Mouse (Mus musculus) CH12.LX (cell line): ENCODE results near the gene Ccdc78. TPM values are rescaled to one million over a fixed set of nuclear protein-coding genes. Genes with fewer than 3 reads are reported as not detected.

Source experiments
- DNase-seq: peaks from one replicate; pipeline ENCODE4 v3.0.0-alpha.2; 2013; ENCODE audit errors: extremely low read depth
- H3K27ac ChIP-seq: 2 replicates; pipeline ENCODE4 v1.5.1; 2012; ENCODE audit warnings: low read depth, mild to moderate bottlenecking, control low read depth, moderate library complexity; ENCODE audit not compliant: insufficient read depth
- H3K27me3 ChIP-seq: replicated peaks from 2 replicates; pipeline ENCODE3; 2012; ENCODE audit warnings: inconsistent platforms
- H3K36me3 ChIP-seq, 2 experiments: replicated peaks in 1 of 2; 2 replicates each; pipeline versions ENCODE3 to v1.6.1; 2012; ENCODE audit warnings: inconsistent platforms in 1 of 2, low read length in 1 of 2, mild to moderate bottlenecking in 1 of 2, mixed read lengths in 1 of 2, moderate library complexity in 1 of 2; ENCODE audit not compliant: control insufficient read depth in 1 of 2, insufficient read depth in 1 of 2
- H3K4me1 ChIP-seq, 2 experiments: 2 replicates each; pipeline ENCODE4 v1.6.1; 2012; ENCODE audit warnings: inconsistent platforms in 1 of 2, moderate library complexity in 1 of 2; ENCODE audit not compliant: insufficient read depth in 2 of 2, control insufficient read depth in 1 of 2
- H3K4me2 ChIP-seq: 2 replicates; pipeline ENCODE4 v1.6.1; 2012; ENCODE audit warnings: low read depth, mild to moderate bottlenecking, control low read depth; ENCODE audit not compliant: poor library complexity, insufficient read depth, severe bottlenecking
- H3K4me3 ChIP-seq, 3 experiments: fragments of 150-350 bp in 1 of 3; sonication (generic) in 1 of 3; replicated peaks in 1 of 3; 2 replicates each; pipeline versions ENCODE3 to v1.5.1; 2011 to 2012; ENCODE audit warnings: low read depth in 2 of 3, low read length in 2 of 3, mild to moderate bottlenecking in 2 of 3, moderate library complexity in 2 of 3, control low read depth in 1 of 3, improper control_type of control experiment in 1 of 3, inconsistent platforms in 1 of 3, mixed read lengths in 1 of 3; ENCODE audit not compliant: poor library complexity in 1 of 3
- H3K79me2 ChIP-seq: replicated peaks from 2 replicates; pipeline ENCODE4 v1.6.1; 2012; ENCODE audit warnings: mild to moderate bottlenecking, moderate library complexity; ENCODE audit not compliant: control insufficient read depth, poor library complexity, insufficient read depth, severe bottlenecking; ENCODE audit errors: extremely low read depth
- H3K9ac ChIP-seq: 2 replicates; pipeline ENCODE4 v1.6.1; 2012; ENCODE audit warnings: low read depth, mild to moderate bottlenecking, control low read depth, moderate library complexity; ENCODE audit not compliant: insufficient read depth
- H3K9me3 ChIP-seq: replicated peaks from 2 replicates; pipeline ENCODE3; 2012; ENCODE audit warnings: low read length, inconsistent platforms, mixed read lengths
- CHD2 ChIP-seq: IDR thresholded peaks from 2 replicates; pipeline ENCODE4 v1.6.1; 2011; ENCODE audit warnings: low read length, improper control_type of control experiment
- ELF1 ChIP-seq: IDR thresholded peaks from 2 replicates; pipeline ENCODE4 v1.6.1; 2014; ENCODE audit warnings: low read depth, mild to moderate bottlenecking, inconsistent platforms, low read length, improper control_type of control experiment
- ETS1 ChIP-seq: conservative IDR thresholded peaks from 2 replicates; pipeline ENCODE4 v1.6.1; 2012; ENCODE audit warnings: low read depth, mild to moderate bottlenecking, inconsistent platforms, low read length, improper control_type of control experiment, moderate library complexity
- JUND ChIP-seq: conservative IDR thresholded peaks from 2 replicates; pipeline ENCODE4 v1.6.1; 2011; ENCODE audit warnings: low read depth, low read length, improper control_type of control experiment
- KAT2A ChIP-seq: IDR thresholded peaks from 2 replicates; pipeline ENCODE4 v1.6.1; 2012; ENCODE audit warnings: low read length, improper control_type of control experiment, inconsistent platforms; ENCODE audit not compliant: insufficient replicate concordance
- MAX ChIP-seq: IDR thresholded peaks from 2 replicates; pipeline ENCODE4 v1.6.1; 2011; ENCODE audit warnings: low read length, improper control_type of control experiment
- MXI1 ChIP-seq: IDR thresholded peaks from 2 replicates; pipeline ENCODE4 v1.6.1; 2011; ENCODE audit warnings: mild to moderate bottlenecking, low read depth, low read length, improper control_type of control experiment
- NRF1 ChIP-seq: IDR thresholded peaks from 2 replicates; pipeline ENCODE4 v1.6.1; 2014; ENCODE audit warnings: low read depth, mild to moderate bottlenecking, inconsistent platforms, low read length, improper control_type of control experiment, moderate library complexity
- PAX5 ChIP-seq: IDR thresholded peaks from 2 replicates; pipeline ENCODE4 v1.6.1; 2012; ENCODE audit warnings: low read length, inconsistent platforms, mixed read lengths
- POLR2A ChIP-seq: IDR thresholded peaks from 2 replicates; pipeline ENCODE4 v1.6.1; 2011; ENCODE audit warnings: low read depth, mild to moderate bottlenecking, improper control_type of control experiment, low read length
- POLR2AphosphoS2 ChIP-seq: IDR thresholded peaks from 2 replicates; pipeline ENCODE4 v1.6.1; 2011; ENCODE audit warnings: low read depth, low read length, improper control_type of control experiment
- RAD21 ChIP-seq: IDR thresholded peaks from 2 replicates; pipeline ENCODE4 v1.6.1; 2011; ENCODE audit warnings: low read depth, mild to moderate bottlenecking, low read length, improper control_type of control experiment, moderate library complexity
- RCOR1 ChIP-seq: conservative IDR thresholded peaks from 2 replicates; pipeline ENCODE4 v1.6.1; 2012; ENCODE audit warnings: low read depth, mild to moderate bottlenecking, inconsistent platforms, low read length, improper control_type of control experiment
- TCF12 ChIP-seq: IDR thresholded peaks from 2 replicates; pipeline ENCODE4 v1.6.1; 2014; ENCODE audit warnings: low read depth, mild to moderate bottlenecking, inconsistent platforms, low read length, improper control_type of control experiment
- UBTF ChIP-seq: IDR thresholded peaks from 2 replicates; pipeline ENCODE4 v1.6.1; 2012; ENCODE audit warnings: low read depth, mild to moderate bottlenecking, inconsistent platforms, low read length, improper control_type of control experiment, moderate library complexity
- USF2 ChIP-seq: conservative IDR thresholded peaks from 2 replicates; pipeline ENCODE4 v1.6.1; 2011; ENCODE audit warnings: low read depth, low read length, improper control_type of control experiment
- dilution Hi-C: fragments of 300-500 bp; cut with MboI; formaldehyde crosslinking; loops from 2 replicates; pipeline ENCODE4 v1.14.3; 2020; ENCODE audit warnings: low sequenced_read_pairs; ENCODE audit not compliant: extremely low pct_unique_long_range_greater_than_20kb, extremely low pct_ligation_motif_present
- in situ Hi-C: fragments of 300-500 bp; cut with MboI; formaldehyde crosslinking; loops from 3 replicates; pipeline ENCODE4 v1.14.3; 2019; ENCODE audit warnings: low sequenced_read_pairs, low pct_ligation_motif_present, low pct_unique_long_range_greater_than_20kb, mixed read lengths
- polyA plus RNA-seq: library from polyadenylated mRNA; unstranded; fragments of >175 nt; gene quantifications from 2 replicates; pipeline ENCODE4 v1.2.1, GENCODE M21; 2012; ENCODE audit warnings: low read depth; ENCODE audit not compliant: insufficient read length
- total RNA-seq, 2 experiments: library from RNA; depleted of rRNA; stranded (reverse); fragments of 300-350 nt in 1 of 2; fragments of >200 nt in 1 of 2; gene quantifications; 2 replicates each; pipeline ENCODE4 v1.2.3; 2012 to 2014

The Ccdc78 gene
- total and polyA plus RNA-seq, 3 experiments: 0.13 to 0.40 (median 0.25) TPM

DNA sequence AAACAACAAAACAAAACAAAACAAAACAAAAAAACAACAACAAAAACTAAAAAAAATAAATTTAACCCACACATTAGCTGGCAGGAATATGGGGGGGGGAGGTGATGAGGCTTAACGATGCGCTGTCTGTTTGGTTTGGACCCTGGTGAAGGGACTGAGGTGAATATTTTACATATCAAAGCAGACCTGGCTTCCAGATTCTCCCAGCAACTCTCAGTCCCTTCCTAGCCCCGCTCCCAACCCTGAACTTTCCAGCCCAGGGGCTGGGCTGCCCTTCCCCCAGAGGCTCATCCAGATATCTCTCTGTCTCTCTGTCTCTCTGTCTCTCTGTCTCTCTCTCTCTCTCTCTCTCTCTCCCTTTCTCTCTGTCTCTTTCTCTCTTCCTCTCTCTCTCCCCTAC, 23.8 kb upstream of the Ccdc78 start:
- no peak for DNase-seq
- H3K4me1 ChIP-seq: no peaks in the 10 kb centered on the region
- H3K79me2 ChIP-seq: no peaks in the 10 kb centered on the region
- peaks cover 84% of the 10 kb centered on the region for H3K27me3 ChIP-seq
- no peaks in the 10 kb centered on the region for H3K36me3 ChIP-seq
- in situ Hi-C loops: no loop called here
- no peaks in the 10 kb centered on the region for H3K9me3 ChIP-seq
- no peak overlapping the region for H3K9ac ChIP-seq
- H3K4me2 ChIP-seq: no peak overlapping the region
- dilution Hi-C loops: no loop called here
- H3K27ac ChIP-seq: no peak overlapping the region
- TF ChIP-seq PAX5: no peak
- no peak for TF ChIP-seq MXI1
- no peak for TF ChIP-seq KAT2A
- TF ChIP-seq MAX: no peak
- TF ChIP-seq UBTF: no peak
- no peak for TF ChIP-seq USF2
- no peak for TF ChIP-seq POLR2A
- TF ChIP-seq CHD2: no peak
- no peak for TF ChIP-seq ELF1
- no peak for TF ChIP-seq POLR2AphosphoS2
- TF ChIP-seq NRF1: no peak
- TF ChIP-seq TCF12: no peak
- no peak for TF ChIP-seq JUND
- TF ChIP-seq ETS1: no peak
- no peak for TF ChIP-seq RAD21
- H3K4me3 ChIP-seq: no peak overlapping the region

DNA sequence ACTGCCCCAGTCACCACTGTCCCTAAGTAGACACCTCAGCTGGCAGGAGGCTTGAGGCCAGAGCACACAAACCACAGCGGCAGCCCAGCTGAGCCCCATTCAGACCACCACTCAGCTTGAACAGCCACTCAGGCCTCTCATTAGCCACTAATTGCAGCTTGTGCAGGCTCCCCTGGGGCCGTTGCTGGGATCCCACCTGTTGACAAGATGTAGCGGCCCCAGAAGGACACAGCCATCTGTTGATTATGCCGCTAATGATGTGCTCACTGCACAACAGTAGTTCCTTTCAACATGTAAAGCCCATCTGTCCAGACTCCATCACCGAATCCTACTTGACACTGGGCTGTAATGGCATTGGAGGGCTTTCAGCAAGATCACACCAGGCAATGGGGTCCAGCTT, 20.5 kb upstream of the Ccdc78 start:
- in situ Hi-C loops: no loop called here
- TF ChIP-seq RCOR1 (no peak), MXI1 (no peak)

DNA sequence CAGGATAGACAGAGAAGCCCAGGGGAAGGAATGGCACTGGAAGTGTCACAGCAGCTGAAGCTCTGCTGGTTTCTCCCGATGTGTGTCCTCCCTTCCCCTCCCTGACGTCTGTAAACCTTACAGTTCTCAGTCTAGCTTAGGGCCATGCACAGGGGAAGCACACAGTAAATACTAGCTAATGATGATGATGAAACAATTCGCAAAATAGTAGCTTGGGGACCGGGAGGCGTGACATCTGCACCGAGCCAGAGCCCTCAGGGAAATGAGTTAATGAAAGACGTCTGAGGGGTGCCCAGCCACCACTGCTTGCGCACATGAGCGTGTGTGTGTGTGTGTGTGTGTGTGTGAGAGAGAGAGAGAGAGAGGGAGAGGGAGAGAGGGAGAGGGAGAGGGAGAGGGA, 17.0 kb upstream of the Ccdc78 start:
- Histone ChIP-seq H3K27me3 (peaks cover 66% of the 10 kb centered on the region), H3K4me2 (peak overlapping the region; percentile 57), H3K4me3 (no peak overlapping the region), H3K27ac (peak overlapping the region; percentile 30; the same call in 1 of the 2 replicates), H3K9ac (peak overlapping the region; percentile 8), H3K79me2 (0 out of 2 replicates have a peak, but pooled peaks cover 3% of the 10 kb centered on the region), H3K4me1 (peaks cover 3 to 7% of the 10 kb centered on the region in 2 experiments), H3K9me3 (no peaks in the 10 kb centered on the region), H3K36me3 (no peaks in the 10 kb centered on the region)
- in situ Hi-C loops (no loop called here), dilution Hi-C loops (no loop called here)
- no peak for DNase-seq
- TF ChIP-seq TCF12: no peak

More for the DNA sequence above, 20.5 kb upstream of the Ccdc78 start:
- dilution Hi-C loops: no loop called here
- Histone ChIP-seq H3K4me2 (no peak overlapping the region), H3K79me2 (no peaks in the 10 kb centered on the region), H3K4me3 (no peak overlapping the region), H3K36me3 (no peaks in the 10 kb centered on the region), H3K9me3 (no peaks in the 10 kb centered on the region), H3K27ac (no peak overlapping the region), H3K27me3 (peaks cover 78% of the 10 kb centered on the region), H3K4me1 (peaks cover 0 to 7% of the 10 kb centered on the region in 2 experiments; a peak in 2 of 4 replicates), H3K9ac (no peak overlapping the region)
- DNase-seq: no peak
